Mouse (Mus musculus) heart, postnatal 4 days (tissue): ENCODE data around the gene Lyz2. TPM values are rescaled to one million over a fixed set of nuclear protein-coding genes. Genes with fewer than 3 reads are reported as not detected.
"Not testable (repeated sequence)": the region's sequence is repeated elsewhere in the genome, so short reads cannot be mapped to it uniquely, and the experiment has no call there.

Experiments used
- DNase-seq: peaks from one replicate; pipeline ENCODE4 v3.0.0; 2021
- total RNA-seq, 2 experiments: library from RNA; stranded (reverse); gene quantifications; 2 replicates each; pipeline ENCODE4 v1.2.3; 2021

The Lyz2 gene
- total RNA-seq, 2 experiments from 2014 or later: 23.5 to 24.2 TPM

- DNase-seq: no peak
These were observed 2.7 kb upstream of the Lyz2 start for GRCm38 (mm10) chr10:117284578-117285520.

GRCm38 (mm10) chr10:117283871-117284577 lies 1.9 kb upstream of the Lyz2 start:
- no peak for DNase-seq

- DNase-seq: not testable (repeated sequence)
These were observed 1.1 kb upstream of the Lyz2 start for GRCm38 (mm10) chr10:117283196-117283595.

- no peak for DNase-seq
These were observed 430 bp upstream of the Lyz2 start for GRCm38 (mm10) chr10:117282551-117282950.

GRCm38 (mm10) chr10:117281381-117281920 lies 670 bp downstream of the Lyz2 start:
- DNase-seq: no peak

- DNase-seq: no peak
These were observed 2.1 kb downstream of the Lyz2 start for GRCm38 (mm10) chr10:117280000-117280399.

- DNase-seq: not testable (repeated sequence)
These were observed 3.6 kb downstream of the Lyz2 start for GRCm38 (mm10) chr10:117278510-117278909.

GRCm38 (mm10) chr10:117277779-117278178 lies 4.3 kb downstream of the Lyz2 start:
- not testable (repeated sequence) for DNase-seq

- no peak for DNase-seq
These were observed 6.3 kb downstream of the Lyz2 start for GRCm38 (mm10) chr10:117275681-117276369.

- not testable (repeated sequence) for DNase-seq
These were observed 7.5 kb downstream of the Lyz2 start for GRCm38 (mm10) chr10:117274645-117275044.

GRCm38 (mm10) chr10:117272023-117272422 lies 10.1 kb downstream of the Lyz2 start:
- no peak for DNase-seq

- no peak for DNase-seq
These were observed 22.3 kb downstream of the Lyz2 start for GRCm38 (mm10) chr10:117259870-117260269.

- no peak for DNase-seq
These were observed 43.5 kb downstream of the Lyz2 start, which contains the start of gene 9530003J23Rik for GRCm38 (mm10) chr10:117238603-117239002. TSS of gene 9530003J23Rik (minus strand) at chr10:117238703.

- DNase-seq: no peak
These were observed 46.3 kb downstream of the Lyz2 start for GRCm38 (mm10) chr10:117235866-117236265.

GRCm38 (mm10) chr10:117234825-117235224 lies 47.3 kb downstream of the Lyz2 start:
- no peak for DNase-seq

GRCm38 (mm10) chr10:117229826-117230225 lies 52.3 kb downstream of the Lyz2 start:
- no peak for DNase-seq

Other genes starting within 250 kb of the Lyz2 start
- 100 to 1,000 TPM; 102 to 106 TPM for gene Lrrc10, start 237.0 kb downstream of the Lyz2 start, total RNA-seq
- gene Cct2, start 218.5 kb downstream of the Lyz2 start, total RNA-seq: 100 to 1,000 TPM; 188 to 195 TPM
- 10 to 100 TPM; 23.5 to 25.6 TPM for gene Frs2, start 133.8 kb downstream of the Lyz2 start, total RNA-seq
- gene Yeats4, start 57.8 kb downstream of the Lyz2 start, total RNA-seq: 10 to 100 TPM; 38.9 to 41.0 TPM
- not detected for gene 9530003J23Rik, start 43.6 kb downstream of the Lyz2 start, total RNA-seq
- 1 to 10 TPM; 1.8 to 2.2 TPM for gene Lyz1, start 10.5 kb upstream of the Lyz2 start, total RNA-seq
- 10 to 100 TPM; 76.1 to 80.0 TPM for gene Cpsf6, start 97.7 kb upstream of the Lyz2 start, total RNA-seq